Mouse (Mus musculus): ENCODE results near the gene Cdk5. TPM values are rescaled to one million over a fixed set of nuclear protein-coding genes. Genes with fewer than 3 reads are reported as not detected.
"Not testable (repeated sequence)": the region's sequence is repeated elsewhere in the genome, so short reads cannot be mapped to it uniquely, and the experiment has no call there.

Gene Cdk5
- polyA plus RNA-seq, 1 experiment from 2014 or later = 62.1 TPM

GRCm38 (mm10) chr5:24413042-24413693, 10.2 kb downstream of the Cdk5 start, which contains the start of gene Asic3:
TSS of gene Asic3 (plus strand) at chr5:24413392.
- peak within 1 kb of the TSS; percentile 40; the same call in 1 of the 2 replicates for H3K9ac ChIP-seq
- no peak for ATAC-seq (ENCODE audit: insufficient number of reproducible peaks, insufficient read depth, low FRiP score, low TSS enrichment, low read depth)
- H3K4me2 ChIP-seq = peak within 1 kb of the TSS; percentile 39
- 25% methylated on average over 11 of the region's 11 CpGs for WGBS
- peaks cover 33% of the 10 kb centered on the region for H3K4me1 ChIP-seq
- no peak within 1 kb of the TSS for H3K4me3 ChIP-seq
- peak within 1 kb of the TSS; percentile 63 for H3K27ac ChIP-seq
- H3K9me3 ChIP-seq = no peaks in the 10 kb centered on the region
- no peaks in the 10 kb centered on the region for H3K27me3 ChIP-seq
- peaks cover 16% of the 10 kb centered on the region for H3K36me3 ChIP-seq

- 89% methylated on average over 2 of the region's 2 CpGs for whole genome bisulfite sequencing
These were observed 11.3 kb downstream of the Cdk5 start for GRCm38 (mm10) chr5:24412063-24412462.

DNA sequence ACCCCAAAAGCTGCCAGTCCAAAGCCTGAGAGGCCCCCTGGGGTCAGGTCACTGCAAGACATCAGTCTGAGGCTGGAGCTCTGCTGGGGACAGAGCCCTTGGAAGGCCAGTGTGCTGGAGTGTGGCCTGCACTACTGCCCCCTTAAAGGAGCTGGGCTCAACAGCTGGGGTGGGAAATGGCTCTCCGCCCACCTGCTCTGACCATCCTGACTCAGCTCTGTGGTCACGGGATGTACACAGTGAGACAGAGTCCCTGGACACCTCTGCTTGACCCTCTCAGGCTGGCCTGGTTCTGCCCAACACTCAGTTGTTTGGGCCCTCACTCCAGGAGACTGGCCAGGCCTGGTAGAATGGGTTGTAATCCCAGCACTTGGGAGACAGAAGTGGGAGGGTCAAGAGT, 13.9 kb downstream of the Cdk5 start:
- H3K27me3 ChIP-seq = no peaks in the 10 kb centered on the region
- WGBS = 77% methylated on average over 2 of the region's 2 CpGs
- no peak overlapping the region for H3K27ac ChIP-seq
- H3K4me3 ChIP-seq = no peak overlapping the region
- ATAC-seq (ENCODE audit: insufficient number of reproducible peaks, insufficient read depth, low FRiP score, low TSS enrichment, low read depth) = no peak
- no peaks in the 10 kb centered on the region for H3K9me3 ChIP-seq
- H3K9ac ChIP-seq = no peak overlapping the region
- H3K4me1 ChIP-seq = peaks cover 20% of the 10 kb centered on the region
- peaks cover 41% of the 10 kb centered on the region for H3K36me3 ChIP-seq
- no peak overlapping the region for H3K4me2 ChIP-seq

More at GRCm38 (mm10) chr5:24412063-24412462, 11.3 kb downstream of the Cdk5 start:
- Histone ChIP-seq H3K4me2 (no peak overlapping the region), H3K27me3 (no peaks in the 10 kb centered on the region), H3K4me1 (peaks cover 33% of the 10 kb centered on the region), H3K36me3 (peaks cover 18% of the 10 kb centered on the region), H3K9ac (no peak overlapping the region), H3K4me3 (no peak overlapping the region), H3K9me3 (no peaks in the 10 kb centered on the region), H3K27ac (no peak overlapping the region)
- ATAC-seq (ENCODE audit: insufficient number of reproducible peaks, insufficient read depth, low FRiP score, low TSS enrichment, low read depth) = no peak

DNA sequence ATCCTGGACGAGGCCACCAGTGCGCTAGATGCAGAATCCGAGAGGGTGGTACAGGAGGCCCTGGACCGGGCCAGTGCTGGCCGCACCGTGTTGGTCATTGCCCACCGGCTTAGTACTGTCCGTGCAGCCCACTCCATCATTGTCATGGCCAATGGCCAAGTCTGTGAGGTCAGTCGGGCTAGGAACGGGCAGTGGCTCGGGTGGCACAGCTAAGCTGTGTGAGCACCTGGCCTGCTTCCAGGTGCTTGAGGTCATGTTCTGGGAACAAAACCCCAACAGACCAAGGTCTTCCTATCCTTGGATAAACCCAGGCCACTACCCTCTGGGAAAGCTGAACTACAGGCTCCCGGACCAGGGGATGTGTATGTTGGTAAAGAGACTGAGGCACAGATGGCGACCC, 14.7 kb downstream of the Cdk5 start:
- H3K4me3 ChIP-seq = no peak overlapping the region
- H3K27me3 ChIP-seq = no peaks in the 10 kb centered on the region
- no peak overlapping the region for H3K4me2 ChIP-seq
- peaks cover 48% of the 10 kb centered on the region for H3K36me3 ChIP-seq
- H3K27ac ChIP-seq = no peak overlapping the region
- H3K9ac ChIP-seq = no peak overlapping the region
- 93% methylated on average over 13 of the region's 13 CpGs for WGBS
- H3K4me1 ChIP-seq = peaks cover 12% of the 10 kb centered on the region
- H3K9me3 ChIP-seq = no peaks in the 10 kb centered on the region
- ATAC-seq (ENCODE audit: insufficient number of reproducible peaks, insufficient read depth, low FRiP score, low TSS enrichment, low read depth) = no peak

DNA sequence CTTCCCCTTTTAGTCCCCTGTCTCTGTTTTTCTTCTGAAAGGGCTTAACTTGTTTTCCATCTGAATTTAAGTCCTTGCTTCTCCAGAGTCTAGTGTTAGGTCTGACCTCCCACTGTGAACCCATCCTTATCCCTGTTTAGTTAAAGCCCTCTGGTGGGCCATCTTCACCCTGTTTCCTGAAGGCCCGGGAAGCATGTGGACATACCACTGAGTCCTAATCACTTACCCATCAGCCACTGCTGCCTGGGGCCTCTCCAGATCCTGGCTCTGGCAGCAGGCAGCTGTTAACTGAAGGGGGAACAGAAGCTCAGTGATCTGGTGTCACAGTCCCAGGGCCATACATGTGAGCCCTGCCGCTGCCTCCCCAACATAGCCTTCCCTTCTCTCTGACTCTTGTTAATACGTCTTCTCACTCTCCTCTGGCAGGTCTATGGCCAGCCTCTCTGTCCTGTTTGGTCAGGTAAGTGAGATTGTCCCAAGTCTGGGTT, 17.9 kb downstream of the Cdk5 start:
- no peaks in the 10 kb centered on the region for H3K4me1 ChIP-seq
- H3K36me3 ChIP-seq = peaks cover 71% of the 10 kb centered on the region
- no peak overlapping the region for H3K4me2 ChIP-seq
- H3K27me3 ChIP-seq = no peaks in the 10 kb centered on the region
- WGBS = 75% methylated on average over 3 of the region's 3 CpGs
- ATAC-seq (ENCODE audit: insufficient number of reproducible peaks, insufficient read depth, low FRiP score, low TSS enrichment, low read depth) = no peak
- H3K9me3 ChIP-seq = no peaks in the 10 kb centered on the region
- no peak overlapping the region for H3K4me3 ChIP-seq
- H3K27ac ChIP-seq = no peak overlapping the region
- H3K9ac ChIP-seq = no peak overlapping the region

GRCm38 (mm10) chr5:24404594-24405360, 18.6 kb downstream of the Cdk5 start:
- Histone ChIP-seq H3K4me1 (no peaks in the 10 kb centered on the region), H3K4me2 (no peak overlapping the region), H3K27ac (no peak overlapping the region), H3K9ac (no peak overlapping the region), H3K4me3 (no peak overlapping the region), H3K9me3 (no peaks in the 10 kb centered on the region), H3K36me3 (peaks cover 77% of the 10 kb centered on the region), H3K27me3 (no peaks in the 10 kb centered on the region)
- WGBS = 80% methylated on average over 6 of the region's 6 CpGs
- no peak for ATAC-seq (ENCODE audit: insufficient number of reproducible peaks, insufficient read depth, low FRiP score, low TSS enrichment, low read depth)

DNA sequence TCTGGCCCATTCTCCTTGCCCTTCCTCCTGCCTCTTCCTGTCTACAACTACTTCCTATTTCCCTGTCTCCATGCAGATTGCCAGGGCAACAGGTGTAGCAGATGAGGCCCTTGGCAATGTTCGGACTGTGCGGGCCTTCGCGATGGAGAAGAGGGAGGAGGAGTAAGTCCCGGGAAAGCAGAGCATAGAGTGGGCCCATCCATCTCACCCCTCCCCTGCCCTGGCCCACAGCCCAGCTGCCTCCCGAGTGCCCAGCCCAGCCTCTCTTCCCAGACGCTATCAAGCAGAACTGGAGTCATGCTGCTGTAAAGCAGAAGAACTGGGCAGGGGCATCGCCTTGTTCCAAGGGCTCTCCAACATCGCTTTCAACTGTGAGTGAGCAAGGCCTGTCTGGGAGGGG, 21.4 kb downstream of the Cdk5 start:
- H3K27me3 ChIP-seq = no peaks in the 10 kb centered on the region
- no peak overlapping the region for H3K4me2 ChIP-seq
- H3K4me1 ChIP-seq = no peaks in the 10 kb centered on the region
- WGBS = 93% methylated on average over 9 of the region's 9 CpGs
- no peak overlapping the region for H3K9ac ChIP-seq
- H3K9me3 ChIP-seq = no peaks in the 10 kb centered on the region
- ATAC-seq (ENCODE audit: insufficient number of reproducible peaks, insufficient read depth, low FRiP score, low TSS enrichment, low read depth) = no peak
- H3K36me3 ChIP-seq = peaks cover 59% of the 10 kb centered on the region
- H3K27ac ChIP-seq = no peak overlapping the region
- no peak overlapping the region for H3K4me3 ChIP-seq

GRCm38 (mm10) chr5:24400911-24401605, 22.3 kb downstream of the Cdk5 start:
- Histone ChIP-seq H3K9ac (no peak overlapping the region), H3K4me3 (no peak overlapping the region), H3K27ac (no peak overlapping the region), H3K4me1 (no peaks in the 10 kb centered on the region), H3K9me3 (no peaks in the 10 kb centered on the region), H3K27me3 (no peaks in the 10 kb centered on the region), H3K4me2 (no peak overlapping the region), H3K36me3 (peaks cover 50% of the 10 kb centered on the region)
- no peak for ATAC-seq (ENCODE audit: insufficient number of reproducible peaks, insufficient read depth, low FRiP score, low TSS enrichment, low read depth)
- 93% methylated on average over 5 of the region's 5 CpGs for WGBS

DNA sequence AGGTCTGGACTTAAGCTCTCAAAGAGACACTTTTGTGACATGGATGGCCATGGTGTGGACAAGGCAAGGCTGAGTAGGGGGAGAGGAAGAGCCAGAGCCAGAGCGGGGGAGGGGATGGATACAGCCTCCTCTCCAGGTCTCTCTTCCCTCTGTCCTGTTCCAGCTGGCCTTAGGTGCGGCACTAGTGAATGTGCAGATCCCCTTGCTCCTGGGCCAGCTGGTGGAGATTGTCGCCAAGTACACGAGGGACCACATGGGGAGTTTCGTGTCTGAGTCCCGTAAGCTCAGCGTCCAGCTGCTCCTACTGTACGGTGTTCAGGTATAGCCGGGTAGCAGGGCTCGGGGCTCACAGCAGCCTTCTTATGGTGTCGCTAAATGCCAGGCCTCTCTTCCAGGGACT, 23.0 kb downstream of the Cdk5 start:
- Histone ChIP-seq H3K4me2 (no peak overlapping the region), H3K4me3 (no peak overlapping the region), H3K27ac (no peak overlapping the region), H3K9ac (no peak overlapping the region), H3K4me1 (no peaks in the 10 kb centered on the region), H3K36me3 (peaks cover 43% of the 10 kb centered on the region), H3K27me3 (no peaks in the 10 kb centered on the region), H3K9me3 (no peaks in the 10 kb centered on the region)
- 84% methylated on average over 11 of the region's 11 CpGs for WGBS
- no peak for ATAC-seq (ENCODE audit: insufficient number of reproducible peaks, insufficient read depth, low FRiP score, low TSS enrichment, low read depth)

GRCm38 (mm10) chr5:24399686-24400085, 23.6 kb downstream of the Cdk5 start:
- H3K9me3 ChIP-seq = no peaks in the 10 kb centered on the region
- no peaks in the 10 kb centered on the region for H3K4me1 ChIP-seq
- no peak overlapping the region for H3K27ac ChIP-seq
- no peak overlapping the region for H3K4me3 ChIP-seq
- H3K9ac ChIP-seq = no peak overlapping the region
- no peaks in the 10 kb centered on the region for H3K27me3 ChIP-seq
- 88% methylated on average over 10 of the region's 10 CpGs for WGBS
- ATAC-seq (ENCODE audit: insufficient number of reproducible peaks, insufficient read depth, low FRiP score, low TSS enrichment, low read depth) = no peak
- peaks cover 39% of the 10 kb centered on the region for H3K36me3 ChIP-seq
- no peak overlapping the region for H3K4me2 ChIP-seq

- H3K9me3 ChIP-seq; H3K27ac ChIP-seq; H3K4me1 ChIP-seq; H3K27me3 ChIP-seq; H3K4me2 ChIP-seq; H3K4me3 ChIP-seq; ATAC-seq (ENCODE audit: insufficient number of reproducible peaks, insufficient read depth, low FRiP score, low TSS enrichment, low read depth); H3K9ac ChIP-seq: not testable (repeated sequence)
- peaks cover 12% of the 10 kb centered on the region; the same call in 1 of the 2 replicates for H3K36me3 ChIP-seq
- WGBS = 87% methylated on average over 6 of the region's 6 CpGs
These were observed 27.1 kb downstream of the Cdk5 start for GRCm38 (mm10) chr5:24396254-24396653.

All from embryonic facial prominence, embryonic 13.5 days (tissue).